Mouse (Mus musculus) liver, adult 2 months (tissue): ENCODE measurements around the gene Opa1. TPM values are rescaled to one million over a fixed set of nuclear protein-coding genes. Genes with fewer than 3 reads are reported as not detected.

Experiments used
- DNase-seq: peaks from one replicate; pipeline ENCODE4 v3.0.0-alpha.2; 2011; ENCODE audit warnings: low read depth, low spot score; ENCODE audit errors: extremely low read depth
- H3K27ac ChIP-seq: fragments of 200-500 bp; replicated peaks from 2 replicates; pipeline ENCODE4 v1.5.1; 2012; ENCODE audit warnings: low read depth, mild to moderate bottlenecking, control low read depth, inconsistent platforms, low read length; ENCODE audit not compliant: insufficient read depth
- H3K27me3 ChIP-seq: fragments of 200-500 bp; 2 replicates; pipeline ENCODE4 v1.6.1; 2012; ENCODE audit warnings: mild to moderate bottlenecking, moderate library complexity, low read length, inconsistent platforms; ENCODE audit not compliant: control insufficient read depth, insufficient read depth
- H3K36me3 ChIP-seq: fragments of 200-500 bp; 2 replicates; pipeline ENCODE4 v1.6.1; 2012; ENCODE audit warnings: low read length, inconsistent platforms; ENCODE audit not compliant: control insufficient read depth, insufficient read depth
- H3K4me1 ChIP-seq: fragments of 200-500 bp; 2 replicates; pipeline ENCODE4 v1.6.1; 2011; ENCODE audit warnings: low read length; ENCODE audit not compliant: control insufficient read depth, insufficient read depth
- H3K4me3 ChIP-seq: fragments of 200-500 bp; 2 replicates; pipeline ENCODE4 v1.5.1; 2011; ENCODE audit warnings: low read depth, mild to moderate bottlenecking, control low read depth, low read length, moderate library complexity; ENCODE audit not compliant: insufficient read depth
- H3K79me2 ChIP-seq: fragments of 200-500 bp; 2 replicates; pipeline ENCODE4 v1.6.1; 2012; ENCODE audit warnings: inconsistent platforms, mild to moderate bottlenecking, low read length, moderate library complexity; ENCODE audit not compliant: control insufficient read depth, insufficient read depth
- H3K9ac ChIP-seq: fragments of 200-500 bp; 2 replicates; pipeline ENCODE4 v1.6.1; 2012; ENCODE audit warnings: low read depth, mild to moderate bottlenecking, control low read depth, inconsistent platforms, low read length
- CTCF ChIP-seq: fragments of 200-500 bp; IDR thresholded peaks from 2 replicates; pipeline ENCODE4 v1.5.1; 2011; ENCODE audit warnings: low read depth, low read length, control low read depth
- POLR2A ChIP-seq: fragments of 200-500 bp; IDR thresholded peaks from 2 replicates; pipeline ENCODE4 v1.6.1; 2011; ENCODE audit warnings: low read length, control low read depth; ENCODE audit not compliant: insufficient read depth; ENCODE audit errors: extremely low read depth
- WGBS: fragments of 180-500 bp; shearing (Covaris S2); methylation state at CpG from one replicate; pipeline ENCODE4 v1.1.7; 2018; 5-methylcytosine and 5-hydroxymethylcytosine counted together
- polyA plus RNA-seq: library from polyadenylated mRNA; depleted of rRNA; stranded (reverse); fragments of >200 nt; gene quantifications from 2 replicates; pipeline ENCODE4 v1.2.3, GENCODE M21; 2012
- total RNA-seq: library from RNA; depleted of rRNA; stranded (reverse); fragments of >200 nt; gene quantifications from 2 replicates; pipeline ENCODE4 v1.2.3, GENCODE M21; 2014

Gene Opa1
- total and polyA plus RNA-seq, 2 experiments, result 12.2 to 48.9 TPM

DNA sequence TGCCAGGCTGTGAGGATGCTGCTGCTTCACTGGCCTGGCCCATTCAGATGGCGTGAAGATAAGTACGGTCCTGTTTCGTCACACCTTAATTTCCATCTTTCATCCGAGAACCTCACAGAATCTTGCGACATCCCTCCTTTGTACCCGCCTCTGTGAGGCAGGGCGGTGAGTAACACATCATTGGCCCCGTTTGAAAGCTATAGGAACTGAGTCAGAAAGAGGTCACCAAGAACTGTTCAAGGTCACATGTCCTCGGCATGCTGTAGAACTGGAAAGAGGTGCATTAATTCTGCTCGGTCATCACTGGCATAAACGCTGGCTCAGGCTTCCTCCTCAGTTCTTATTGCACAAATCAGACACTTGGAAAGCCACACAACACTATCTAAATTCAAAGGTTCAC lies 34.3 kb upstream of the Opa1 start, which contains the start of gene Atp13a4:
Gene Atp13a4, minus strand, starts transcription at position 36 of the 400 bp plus-strand sequence.
- no peak for TF ChIP-seq POLR2A
- TF ChIP-seq CTCF, result no peak
- Histone ChIP-seq H3K27me3 (no peaks in the 10 kb centered on the region), H3K36me3 (no peaks in the 10 kb centered on the region), H3K9ac (no peak within 1 kb of the TSS), H3K4me3 (no peak within 1 kb of the TSS), H3K27ac (no peak within 1 kb of the TSS), H3K4me1 (no peaks in the 10 kb centered on the region), H3K79me2 (no peaks in the 10 kb centered on the region)
- 65% methylated on average over 11 of the region's 11 CpGs for WGBS
- DNase-seq, result no peak

DNA sequence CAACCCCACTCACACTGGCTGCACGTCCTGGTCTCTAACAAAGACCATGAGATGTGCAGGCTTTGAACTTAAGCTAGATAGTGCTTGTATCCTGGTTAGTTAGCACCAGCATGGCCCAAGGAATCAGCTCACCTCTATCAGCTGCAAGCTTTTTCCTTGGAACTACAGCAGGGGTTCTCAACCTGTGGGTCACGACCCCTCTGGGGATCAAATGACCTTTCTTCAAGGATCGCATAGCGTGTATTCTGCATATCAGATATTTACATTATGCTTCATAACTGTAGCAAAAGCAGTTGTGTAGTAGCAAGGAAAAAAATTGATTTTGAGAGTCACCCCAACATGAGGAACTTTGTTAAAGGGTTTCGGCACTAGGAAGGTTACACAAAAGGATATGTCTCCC lies 19.5 kb upstream of the Opa1 start:
- no peak overlapping the region for H3K27ac ChIP-seq
- WGBS, result 88% methylated on average over 5 of the region's 5 CpGs

GRCm38 (mm10) chr16:29560454-29560853 lies 18.7 kb upstream of the Opa1 start:
- WGBS, result 22% methylated on average over 10 of the region's 10 CpGs
- no peak overlapping the region for H3K4me3 ChIP-seq
- no peaks in the 10 kb centered on the region for H3K79me2 ChIP-seq
- peaks cover 3% of the 10 kb centered on the region; the same call in 1 of the 2 replicates for H3K4me1 ChIP-seq
- TF ChIP-seq POLR2A, result no peak
- no peak for TF ChIP-seq CTCF
- H3K9ac ChIP-seq, result no peak overlapping the region
- peak; percentile 35 for DNase-seq
- H3K27ac ChIP-seq, result no peak overlapping the region
- H3K36me3 ChIP-seq, result no peaks in the 10 kb centered on the region
- H3K27me3 ChIP-seq, result no peaks in the 10 kb centered on the region

More for the DNA sequence above, 19.5 kb upstream of the Opa1 start:
- Histone ChIP-seq H3K4me3 (no peak overlapping the region), H3K36me3 (no peaks in the 10 kb centered on the region), H3K27me3 (no peaks in the 10 kb centered on the region), H3K9ac (no peak overlapping the region), H3K79me2 (no peaks in the 10 kb centered on the region), H3K4me1 (peaks cover 3% of the 10 kb centered on the region; the same call in 1 of the 2 replicates)
- DNase-seq, result no peak
- no peak for TF ChIP-seq CTCF
- no peak for TF ChIP-seq POLR2A

DNA sequence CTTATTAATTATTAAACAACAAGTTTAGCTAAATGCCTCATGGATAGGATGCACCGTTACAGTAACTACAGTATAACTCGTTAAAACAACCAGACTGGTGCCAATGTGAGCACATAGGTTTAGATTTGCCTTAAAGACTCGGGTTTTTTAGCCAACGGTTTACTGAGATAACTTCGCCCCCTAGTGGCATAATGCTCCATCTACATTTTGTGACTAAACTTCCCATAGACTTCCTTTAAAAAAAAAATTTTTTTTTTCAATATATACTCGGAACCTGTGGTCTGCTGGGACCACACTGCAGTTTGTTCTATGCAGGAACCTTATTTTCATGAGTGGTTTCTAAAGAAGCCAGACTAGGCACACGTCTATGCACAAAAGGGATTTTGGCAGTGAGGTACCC lies 18.3 kb upstream of the Opa1 start:
- no peak for TF ChIP-seq POLR2A
- TF ChIP-seq CTCF, result peak; percentile 60; the same call in 1 of the 2 replicates
- DNase-seq, result peak; percentile 49
- WGBS, result 3% methylated on average over 7 of the region's 7 CpGs

DNA sequence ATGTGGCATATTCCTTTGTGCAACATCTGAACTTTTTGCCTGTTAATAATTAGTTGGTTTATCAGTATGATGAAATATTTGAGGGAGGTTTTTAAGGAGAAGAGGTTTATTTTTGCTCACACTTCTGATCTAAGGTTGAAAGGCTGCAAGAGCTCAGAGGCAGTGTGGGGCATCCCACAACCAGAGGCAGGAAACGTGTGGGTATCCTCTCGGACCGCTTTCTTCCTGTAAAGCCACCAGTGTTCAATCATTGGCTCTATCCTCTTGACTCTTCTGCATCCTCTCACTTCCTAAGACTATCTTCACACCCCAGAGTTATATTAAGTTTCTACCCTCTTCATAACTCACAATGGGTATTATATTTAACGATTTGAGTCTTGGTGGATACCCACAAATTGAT lies 5.1 kb upstream of the Opa1 start:
- H3K36me3 ChIP-seq, result no peaks in the 10 kb centered on the region
- no peaks in the 10 kb centered on the region for H3K27me3 ChIP-seq
- no peaks in the 10 kb centered on the region for H3K79me2 ChIP-seq
- no peak overlapping the region for H3K4me3 ChIP-seq
- peaks cover 2% of the 10 kb centered on the region; the same call in 1 of the 2 replicates for H3K4me1 ChIP-seq
- H3K9ac ChIP-seq, result no peak overlapping the region
- WGBS, result 60% methylated on average over 4 of the region's 4 CpGs
- TF ChIP-seq POLR2A (no peak), CTCF (no peak)
- DNase-seq, result peak; percentile 52
- no peak overlapping the region for H3K27ac ChIP-seq

More for the DNA sequence above, 18.3 kb upstream of the Opa1 start:
- Histone ChIP-seq H3K4me1 (peaks cover 3% of the 10 kb centered on the region; the same call in 1 of the 2 replicates), H3K27me3 (no peaks in the 10 kb centered on the region), H3K9ac (no peak overlapping the region), H3K36me3 (no peaks in the 10 kb centered on the region), H3K4me3 (no peak overlapping the region), H3K79me2 (no peaks in the 10 kb centered on the region), H3K27ac (no peak overlapping the region)

GRCm38 (mm10) chr16:29575620-29576019 lies 3.5 kb upstream of the Opa1 start:
- Histone ChIP-seq H3K9ac (no peak overlapping the region), H3K27me3 (no peaks in the 10 kb centered on the region), H3K36me3 (no peaks in the 10 kb centered on the region), H3K4me1 (peaks cover 4% of the 10 kb centered on the region), H3K27ac (no peak overlapping the region), H3K79me2 (peaks cover 8% of the 10 kb centered on the region; the same call in 1 of the 2 replicates), H3K4me3 (no peak overlapping the region)
- peak; percentile 36 for DNase-seq
- 11% methylated on average over 5 of the region's 5 CpGs for WGBS
- TF ChIP-seq CTCF (peak; percentile 48), POLR2A (no peak)
